Mouse (Mus musculus) layer of hippocampus, postnatal 36 days (tissue): Measurements from ENCODE around the gene Als2cl. TPM values are rescaled to one million over a fixed set of nuclear protein-coding genes. Genes with fewer than 3 reads are reported as not detected.

Source experiments
- DNase-seq, 2 experiments: peaks; one replicate each; pipeline ENCODE4 v3.0.0; 2022
- microRNA-seq, 2 experiments: library from miRNA; unstranded; fragments of <30 nt; microRNA quantifications; one replicate each; pipeline ENCODE4 v1.2.0; 2021
- total RNA-seq, 2 experiments: library from RNA; stranded (reverse); gene quantifications; 2 replicates each; pipeline ENCODE4 v1.2.3; 2021

Als2cl gene
- total RNA-seq, 2 experiments from 2014 or later, result 6.0 to 10.1 TPM

DNA sequence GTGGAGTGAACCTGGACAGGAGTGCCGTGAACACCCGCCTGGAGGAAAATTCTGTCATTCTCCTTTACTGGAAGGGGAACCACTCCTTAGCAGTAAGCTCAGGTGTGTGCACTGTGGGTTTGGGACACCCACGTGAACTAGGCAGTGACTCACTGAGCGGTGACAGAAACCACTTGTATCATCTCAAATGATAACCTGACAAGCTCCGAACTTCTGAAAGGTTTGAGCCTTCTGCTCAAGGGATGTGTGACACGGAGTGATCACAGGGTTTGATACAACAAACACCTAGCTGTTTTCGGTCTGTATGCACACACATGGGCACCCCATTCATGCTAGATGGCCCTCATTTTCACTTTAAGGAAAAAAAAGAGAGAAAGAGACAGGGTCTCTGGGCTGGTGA is 37.1 kb downstream of the Als2cl start, which contains the start of gene Fam240a:
Fam240a (minus strand) TSS at position 76 of the 400 bp plus-strand sequence.
- DNase-seq, result no peak

DNA sequence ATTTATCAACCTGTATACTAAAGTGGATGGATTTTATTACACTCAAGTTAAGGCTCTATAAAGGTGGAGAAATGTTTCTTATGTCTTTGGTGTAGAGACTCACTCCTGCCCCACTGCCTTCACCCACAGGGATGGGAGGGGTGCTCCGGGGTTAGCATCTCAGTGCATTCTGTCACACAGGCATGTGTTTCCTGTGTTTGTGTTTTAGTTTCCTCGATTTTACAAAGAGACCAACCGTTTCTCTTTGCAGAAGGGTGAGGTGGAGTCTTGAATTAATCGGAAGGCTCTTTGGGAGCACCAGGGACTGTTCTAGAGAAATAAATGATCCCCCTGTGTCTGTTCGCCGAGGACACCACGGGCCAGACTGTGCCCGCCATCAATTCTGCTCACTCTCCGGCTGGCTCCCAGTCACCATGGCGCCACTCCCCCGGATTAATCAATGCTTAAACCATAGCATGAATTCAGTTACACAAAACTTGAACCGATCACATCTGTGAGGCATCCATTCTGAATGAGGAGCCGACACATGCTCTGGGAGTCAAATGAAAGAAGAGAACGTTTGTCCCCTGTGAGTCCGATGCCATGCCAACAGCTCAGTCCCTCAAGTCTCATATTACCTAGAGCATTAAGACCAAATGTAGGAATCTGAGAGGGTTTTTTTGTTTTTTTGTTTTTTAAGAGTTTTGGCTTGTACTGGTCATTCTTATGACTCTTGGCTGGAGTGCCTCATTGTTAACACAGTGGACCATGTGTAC is 41.2 kb downstream of the Als2cl start:
- no peak for DNase-seq

DNA sequence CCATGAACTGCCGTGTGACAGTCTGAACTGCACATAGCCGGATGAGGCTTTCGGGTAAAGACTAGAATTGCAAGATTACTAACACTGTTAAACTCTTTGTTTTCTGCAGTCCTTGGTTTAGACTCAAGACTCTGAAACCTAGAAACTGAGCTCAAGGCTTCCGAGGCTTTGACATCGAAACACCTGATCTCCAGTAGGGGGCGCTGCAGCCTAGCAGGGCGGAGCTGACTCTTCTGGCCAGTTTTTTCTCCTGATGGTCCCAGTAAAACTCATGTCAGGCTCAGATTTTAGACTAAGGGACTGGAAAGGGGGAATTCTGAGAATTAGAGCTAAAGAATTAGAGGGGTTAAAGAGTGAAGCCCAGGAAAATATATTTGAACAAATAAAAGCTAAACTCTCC is 43.1 kb downstream of the Als2cl start:
- DNase-seq, result peak in 1 of 2 experiments; percentile 59

DNA sequence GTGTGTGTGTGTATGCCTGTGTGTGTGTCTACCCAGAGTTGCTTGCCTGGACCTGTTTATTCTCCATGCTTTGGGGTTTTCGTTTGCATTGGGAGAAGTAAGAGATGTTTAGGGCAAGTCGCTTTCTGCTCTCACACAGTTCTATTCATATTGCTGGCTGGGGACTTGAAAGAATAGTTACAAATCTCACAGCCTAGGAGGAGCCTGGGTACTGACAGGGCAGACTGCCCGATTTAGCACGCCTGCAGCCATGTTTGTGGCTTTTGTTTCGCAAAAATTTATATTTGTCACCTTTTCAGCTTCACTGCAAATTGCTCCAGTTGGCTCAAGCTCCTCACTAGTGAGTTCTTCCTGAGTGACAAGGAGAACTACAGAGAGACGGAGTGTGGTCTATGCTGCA is 51.9 kb downstream of the Als2cl start:
- no peak for DNase-seq

DNA sequence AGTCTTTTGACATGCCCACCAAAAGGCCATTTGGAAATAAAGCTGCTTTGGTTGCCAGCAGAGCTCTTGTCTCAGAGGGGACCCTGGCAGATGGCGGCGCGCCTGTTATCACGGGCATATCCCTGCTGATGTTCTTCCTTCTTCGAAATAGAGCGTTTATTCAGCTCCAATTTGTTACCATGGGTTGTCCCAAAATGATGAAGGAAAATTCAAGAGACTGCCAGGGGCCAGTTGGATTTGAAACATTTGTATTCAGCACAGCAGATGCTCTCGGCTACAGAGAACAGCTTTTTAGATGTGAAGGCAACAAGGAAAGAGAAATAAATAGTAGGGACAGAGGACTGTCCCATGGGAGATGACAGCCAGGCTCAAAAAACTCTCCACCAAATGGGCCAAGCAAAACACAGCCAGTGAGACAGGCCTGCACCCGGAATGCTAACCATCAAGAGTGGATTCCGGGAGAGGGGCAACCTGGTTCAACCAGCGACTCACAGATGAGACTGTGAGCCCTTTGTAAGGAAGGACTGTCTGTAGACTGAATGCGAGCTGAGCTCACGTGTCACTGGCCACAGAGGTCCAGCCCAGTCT is 54.3 kb downstream of the Als2cl start:
- peak; percentile 42 to 59 for DNase-seq

DNA sequence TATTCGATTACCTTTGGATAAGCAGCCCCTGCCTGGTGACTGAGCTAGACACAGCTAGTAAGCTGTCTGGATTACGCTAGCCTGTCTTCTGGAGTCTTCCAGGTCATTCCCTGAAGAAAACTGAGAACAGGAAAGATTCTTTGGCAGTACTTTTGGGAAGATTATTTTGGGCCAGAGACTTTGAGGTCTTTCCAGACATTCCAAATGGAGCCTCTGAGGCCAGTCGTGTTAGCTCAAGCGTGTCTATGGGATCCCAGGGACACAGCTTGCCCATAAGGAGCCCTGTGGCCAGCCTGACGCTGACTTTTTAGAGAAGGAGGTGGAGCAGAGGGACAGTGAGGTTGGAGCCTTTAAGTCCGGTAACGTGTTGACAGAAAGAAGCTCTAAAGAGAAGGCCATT is 56.3 kb downstream of the Als2cl start:
- no peak for DNase-seq

DNA sequence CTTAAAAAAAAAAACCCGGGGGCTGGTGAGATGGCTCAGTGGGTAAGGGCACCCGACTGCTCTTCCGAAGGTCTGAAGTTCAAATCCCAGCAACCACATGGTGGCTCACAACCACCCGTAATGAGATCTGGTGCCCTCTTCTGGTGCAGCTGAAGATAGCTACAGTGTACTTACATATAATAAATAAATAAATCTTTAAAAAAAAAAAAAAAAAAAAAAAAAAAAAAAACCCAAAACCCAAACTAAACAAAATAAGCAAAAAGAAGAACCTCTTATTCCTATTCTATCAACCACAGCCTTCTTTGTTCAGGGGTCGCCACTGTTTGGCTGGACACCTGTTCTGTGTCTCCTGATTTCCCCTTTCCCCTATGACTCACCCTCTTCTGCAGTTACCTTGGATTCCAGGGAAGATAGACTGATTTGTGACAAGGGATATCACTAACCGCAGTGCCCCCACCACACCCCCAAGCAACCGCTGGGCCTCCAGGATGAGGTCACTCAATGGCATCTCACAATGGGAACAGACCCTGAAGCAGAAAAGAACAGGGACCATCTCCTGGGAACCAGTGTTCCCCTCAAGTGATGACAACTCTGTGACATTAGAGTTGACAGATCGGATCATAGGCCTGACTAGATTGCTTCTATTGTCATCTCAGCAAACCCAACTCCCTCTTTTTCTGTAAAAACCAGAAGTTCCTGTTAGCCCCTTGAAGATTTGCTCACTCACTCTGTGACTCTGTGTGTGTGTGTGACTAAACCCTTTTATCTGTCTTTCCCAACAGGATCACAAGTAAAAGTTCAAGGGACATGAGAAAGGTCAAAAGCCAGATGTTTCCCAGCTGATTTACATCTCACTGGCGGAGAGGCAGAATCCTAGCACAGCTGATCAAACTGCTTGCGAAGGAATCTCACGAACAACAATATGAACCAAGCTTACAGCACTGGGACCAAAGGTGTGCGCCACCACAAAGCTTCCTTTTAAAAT is 58.1 kb downstream of the Als2cl start:
- DNase-seq, result no peak

DNA sequence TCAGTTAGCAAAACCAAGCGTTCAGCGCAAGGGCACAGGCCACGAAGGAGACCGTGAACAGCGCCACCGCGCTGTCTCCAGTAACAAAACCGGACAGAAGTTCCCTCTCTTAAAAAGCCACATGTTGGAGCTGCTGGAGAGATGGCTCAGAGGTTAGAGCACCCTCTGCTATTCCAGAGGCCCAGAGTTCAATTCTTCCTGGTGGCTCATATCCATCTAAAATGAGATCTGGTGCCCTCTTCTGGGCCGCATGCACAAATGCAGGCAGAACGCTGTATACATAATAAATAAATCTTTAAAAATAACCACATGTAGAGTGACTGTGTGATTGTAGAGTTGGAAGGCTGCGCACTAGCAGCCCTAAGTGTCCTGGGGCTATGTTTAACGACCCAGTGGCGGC is 64.6 kb downstream of the Als2cl start:
- DNase-seq, result no peak

DNA sequence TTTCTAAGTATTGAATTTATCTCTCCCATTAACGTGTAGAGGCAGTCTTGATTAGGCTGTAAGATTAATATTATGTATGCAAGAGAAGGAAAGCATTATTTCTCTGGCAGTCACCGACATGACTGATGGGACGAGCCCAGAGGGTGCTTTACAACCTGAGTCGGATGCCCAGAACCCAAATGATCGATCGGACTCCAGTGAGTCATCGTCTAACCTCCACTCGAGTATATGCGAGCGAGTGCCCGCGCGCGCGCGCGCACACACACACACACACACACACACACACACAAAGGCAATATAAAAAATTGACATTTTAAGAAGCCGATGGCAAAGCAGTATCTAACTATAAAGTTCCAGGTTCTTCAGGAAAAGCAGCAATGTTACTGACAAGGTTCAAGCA is 65.7 kb downstream of the Als2cl start:
- DNase-seq, result no peak

DNA sequence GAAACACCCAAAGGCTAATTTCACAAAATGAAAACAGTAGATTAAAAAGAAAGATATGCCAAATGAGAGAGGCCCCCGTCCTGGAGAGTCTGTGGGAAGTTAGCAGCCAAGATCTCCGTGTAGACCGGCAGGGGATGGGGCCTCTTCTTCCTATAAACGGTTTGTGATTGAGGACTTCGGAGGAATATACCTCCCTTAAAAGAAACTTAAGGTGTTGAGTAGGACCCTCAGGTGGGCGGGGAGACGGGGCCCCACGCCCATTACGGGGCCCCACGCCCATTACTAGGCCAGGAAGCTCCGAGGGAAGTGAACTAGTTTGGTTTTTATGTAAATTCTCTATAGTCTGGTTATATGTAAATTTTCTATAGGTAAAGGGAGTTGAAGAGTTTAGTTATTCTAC is 66.3 kb downstream of the Als2cl start, which contains the start of gene Tdgf1:
Tdgf1 (minus strand) TSS at position 233 of the 400 bp plus-strand sequence.
- no peak for DNase-seq

DNA sequence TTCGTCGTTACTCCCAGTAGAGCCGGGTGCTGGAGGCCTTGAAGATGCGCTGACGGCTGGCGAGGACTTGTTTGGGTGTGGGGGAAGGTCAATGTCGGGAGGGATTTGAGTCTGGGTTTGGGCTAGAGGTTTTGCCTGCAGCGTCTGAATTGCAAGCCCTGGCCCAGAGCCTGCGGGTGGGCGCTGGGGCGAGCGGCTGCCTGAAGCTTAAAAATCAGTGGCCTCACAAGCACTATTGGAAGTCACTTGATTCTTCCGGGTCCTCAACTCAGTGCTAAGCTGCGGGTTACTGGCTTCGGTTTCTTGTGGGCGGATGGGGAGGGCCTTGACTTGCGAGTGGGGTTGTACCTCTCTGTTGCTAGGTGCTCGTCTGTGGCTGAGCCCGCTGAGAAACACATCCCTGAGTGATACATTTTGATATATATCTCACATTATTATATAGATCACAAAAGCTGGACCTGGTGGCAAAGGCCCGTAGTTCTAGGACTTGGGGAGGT is 66.9 kb downstream of the Als2cl start:
- DNase-seq, result no peak

DNA sequence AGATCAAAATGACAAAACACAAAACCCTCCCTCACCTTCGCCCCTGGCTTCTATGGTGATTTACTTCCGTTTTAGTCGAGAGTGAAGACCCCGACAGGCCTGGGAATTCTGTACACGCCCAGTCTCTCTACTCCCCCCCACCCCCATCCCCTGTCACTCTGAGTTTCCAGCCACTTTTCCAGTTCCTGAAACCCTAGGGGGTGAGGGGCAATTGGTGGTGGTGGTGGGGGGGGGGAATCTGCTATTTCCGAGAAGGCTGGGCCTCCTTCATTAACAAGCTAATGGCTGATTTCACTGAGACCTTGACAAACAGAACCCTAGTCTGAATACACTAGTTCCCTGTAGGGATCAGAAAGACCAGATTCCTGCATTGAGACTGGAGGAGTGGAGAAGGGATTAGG is 67.6 kb downstream of the Als2cl start:
- no peak for DNase-seq

DNA sequence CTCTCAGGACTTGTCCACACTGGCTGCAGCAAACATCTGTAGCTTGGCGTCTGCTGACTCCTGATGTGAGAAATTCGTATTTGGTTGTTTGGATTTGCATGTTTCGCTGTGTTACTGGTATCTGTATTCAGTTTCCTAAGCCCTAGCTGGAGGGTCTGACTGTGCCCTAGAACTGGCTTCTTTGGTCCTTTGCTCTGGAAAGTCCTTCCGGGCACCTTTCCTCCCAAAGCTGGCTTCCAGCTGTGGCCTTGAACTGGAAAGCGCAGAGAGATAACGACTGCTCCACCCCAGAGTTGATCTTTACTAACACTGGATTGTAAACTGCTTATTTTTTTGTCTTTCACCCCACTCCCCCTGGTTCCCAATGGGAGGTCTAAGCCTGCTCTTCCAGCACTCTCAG is 68.2 kb downstream of the Als2cl start:
- no peak for DNase-seq

DNA sequence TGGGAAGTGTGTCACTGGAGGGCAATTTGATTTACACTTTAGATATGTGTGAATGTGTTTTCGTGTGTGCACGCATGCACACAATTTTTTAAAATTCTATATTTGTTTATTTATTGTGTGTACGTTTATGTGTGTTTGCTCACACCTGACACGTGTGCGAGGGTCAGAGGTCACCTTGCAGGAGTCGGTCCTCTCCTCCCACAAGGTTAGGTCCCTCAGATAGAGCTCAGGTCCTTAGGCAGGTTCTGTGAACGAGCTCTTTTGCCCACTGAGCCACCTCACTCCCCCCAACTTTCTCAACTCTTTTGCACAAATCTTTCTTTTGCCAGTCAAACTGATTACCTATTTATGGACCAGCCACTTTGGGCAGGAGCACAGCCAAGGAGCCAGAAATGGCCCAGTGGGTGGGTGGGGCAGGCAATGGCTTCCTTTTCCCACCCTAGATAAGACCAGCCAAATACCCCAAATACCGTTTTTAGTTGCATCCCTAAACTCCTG is 69.2 kb downstream of the Als2cl start:
- no peak for DNase-seq

DNA sequence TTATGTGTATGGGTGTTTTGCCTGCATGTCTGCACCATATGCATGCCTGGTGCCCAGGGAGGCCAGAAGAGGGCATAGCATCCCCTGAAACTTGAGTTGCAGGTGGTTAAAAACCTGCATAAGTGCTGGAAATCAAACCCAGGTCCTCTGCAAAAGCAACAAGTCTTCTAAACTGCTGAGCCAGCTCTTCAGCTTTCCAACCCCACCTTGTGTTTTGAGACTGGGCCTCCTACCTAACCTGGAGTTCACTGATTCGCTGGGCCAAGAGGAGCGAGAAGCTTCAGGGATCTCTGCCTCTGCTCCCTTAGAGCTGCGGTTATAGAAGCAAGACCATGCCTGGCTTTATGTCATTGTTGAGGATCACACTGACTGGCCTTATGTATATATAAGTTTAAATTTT is 70.4 kb downstream of the Als2cl start:
- DNase-seq, result no peak

Small RNA genes lying within 50 kb of the gene (microRNA-seq; reads per million reads assigned to microRNA genes)
- gene Gm24269, result 0 reads per million in 2 experiments

Other genes starting within 250 kb of the Als2cl start
- gene Nbeal2, start 225.7 kb upstream of the Als2cl start, total RNA-seq, result 10 to 100 TPM; 14.0 to 17.5 TPM
- gene Ccdc12, start 223.4 kb upstream of the Als2cl start, total RNA-seq, result 10 to 100 TPM; 48.3 to 54.5 TPM
- gene Myl3, start 138.0 kb upstream of the Als2cl start, total RNA-seq, result not detected
- gene Pth1r, start 132.7 kb upstream of the Als2cl start, total RNA-seq, result 1 to 10 TPM; 4.3 to 4.8 TPM
- gene Prss42, start 81.7 kb upstream of the Als2cl start, total RNA-seq, result not detected
- not detected for gene Prss44, start 65.9 kb upstream of the Als2cl start, total RNA-seq
- not detected for gene Prss43, start 53.2 kb upstream of the Als2cl start, total RNA-seq
- under 1 TPM in 1 of 2 experiments, not detected in 1; 0.63 TPM for gene Prss45, start 45.3 kb upstream of the Als2cl start, total RNA-seq
- gene Prss46, start 35.4 kb upstream of the Als2cl start, total RNA-seq, result not detected
- gene Prss50, start 21.9 kb upstream of the Als2cl start, total RNA-seq, result under 1 TPM; 0.40 to 0.78 TPM
- 1 to 10 TPM; 1.2 to 1.8 TPM for gene Tmie, start 243 bp downstream of the Als2cl start, total RNA-seq
- not detected for gene Fam240a, start 37.0 kb downstream of the Als2cl start, total RNA-seq
- under 1 TPM; 0.22 to 0.33 TPM for gene Tdgf1, start 66.3 kb downstream of the Als2cl start, total RNA-seq
- 1 to 10 TPM; 1.3 to 1.5 TPM for gene Lrrc2, start 71.7 kb downstream of the Als2cl start, total RNA-seq
- under 1 TPM; 0.18 to 0.32 TPM for gene Rtp3, start 110.7 kb downstream of the Als2cl start, total RNA-seq
- under 1 TPM; 0.30 to 0.63 TPM for gene Ltf, start 139.4 kb downstream of the Als2cl start, total RNA-seq
- gene Ccrl2, start 177.6 kb downstream of the Als2cl start, total RNA-seq, result under 1 TPM; 0.86 to 0.90 TPM
- 10 to 100 TPM; 35.0 to 39.0 TPM for gene Lrrfip2, start 237.7 kb downstream of the Als2cl start, total RNA-seq